Mouse (Mus musculus) telencephalon, adult 2 months (tissue): ENCODE measurements around the gene Zcchc14.

Experiments used
- DNase-seq: peaks from one replicate; pipeline ENCODE4 v3.0.0-alpha.2; 2011; ENCODE audit warnings: low read depth, low spot score

Gene Zcchc14

DNA sequence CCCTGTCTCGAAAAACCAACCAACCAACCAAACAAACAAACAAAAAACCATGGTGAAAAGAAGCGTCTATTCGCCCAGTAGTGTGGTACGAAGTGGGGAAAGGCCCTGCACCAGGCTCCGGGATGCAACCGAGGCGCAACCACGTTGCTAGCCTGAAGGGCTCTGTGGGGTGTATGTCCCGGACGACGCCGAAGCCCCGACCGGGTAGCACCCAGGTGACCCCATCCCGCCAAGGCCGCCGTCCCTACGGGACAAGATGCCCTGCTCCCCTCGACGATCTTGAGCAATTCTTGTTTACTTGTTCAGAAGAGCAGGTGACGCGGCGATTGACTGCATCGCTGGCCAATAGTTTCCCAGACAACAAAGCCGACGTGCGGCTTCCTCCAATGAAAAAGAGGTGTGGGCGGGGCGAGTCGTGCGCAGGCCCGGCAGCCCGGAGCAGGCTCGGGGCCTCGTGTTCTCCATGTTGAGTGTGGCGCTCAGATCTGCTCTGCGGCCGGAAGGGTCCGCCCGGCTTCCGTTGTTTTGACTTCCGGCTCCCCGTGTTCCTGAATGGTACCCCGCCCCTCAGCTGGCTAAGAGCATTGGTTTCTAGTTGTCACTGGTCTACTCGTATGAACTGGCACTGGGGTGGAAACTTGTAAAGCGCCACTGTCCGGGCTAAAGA is 67.4 kb downstream of the Zcchc14 start:
- peak; percentile 99 for DNase-seq

DNA sequence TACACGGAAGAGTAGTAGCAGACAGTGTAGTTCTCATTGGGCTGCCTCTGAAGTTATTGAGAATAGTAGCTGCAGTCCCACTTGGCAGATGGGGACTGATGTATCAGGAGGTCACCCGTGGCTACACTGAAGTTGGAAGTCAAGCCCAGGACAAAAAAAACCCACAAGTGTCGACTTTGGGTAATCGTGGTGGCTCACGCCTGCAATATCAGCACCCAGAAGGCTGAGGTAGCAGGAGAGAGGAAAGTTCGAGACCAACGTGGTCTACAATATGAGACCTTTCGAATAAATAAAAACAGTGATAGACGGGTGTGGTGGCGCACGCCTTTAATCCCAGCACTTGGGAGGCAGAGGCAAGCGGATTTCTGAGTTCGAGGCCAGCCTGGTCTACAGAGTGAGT is 68.0 kb downstream of the Zcchc14 start:
- DNase-seq = no peak

- no peak for DNase-seq
Observed at GRCm38 (mm10) chr8:121583653-121584052, 69.0 kb downstream of the Zcchc14 start.

DNA sequence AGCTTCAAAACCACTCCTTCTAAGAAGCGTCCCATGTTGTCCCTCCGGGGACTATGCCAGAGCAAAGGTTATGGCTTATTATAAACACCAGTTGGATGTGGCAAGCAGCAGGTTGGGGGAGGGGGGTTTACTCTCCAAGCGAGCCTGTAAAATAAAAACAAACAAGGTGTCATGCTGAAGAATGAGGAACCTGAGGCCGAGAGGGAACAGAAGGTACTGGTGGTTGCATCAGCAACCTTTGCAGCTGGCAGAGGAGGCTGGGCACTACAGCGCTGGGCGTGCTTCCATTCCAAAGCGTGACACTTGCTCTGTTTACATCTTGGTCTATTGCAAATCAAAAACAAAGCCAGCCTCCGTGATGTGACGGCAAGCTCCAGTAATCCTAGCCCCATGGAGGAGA is 72.2 kb downstream of the Zcchc14 start:
- no peak for DNase-seq

DNA sequence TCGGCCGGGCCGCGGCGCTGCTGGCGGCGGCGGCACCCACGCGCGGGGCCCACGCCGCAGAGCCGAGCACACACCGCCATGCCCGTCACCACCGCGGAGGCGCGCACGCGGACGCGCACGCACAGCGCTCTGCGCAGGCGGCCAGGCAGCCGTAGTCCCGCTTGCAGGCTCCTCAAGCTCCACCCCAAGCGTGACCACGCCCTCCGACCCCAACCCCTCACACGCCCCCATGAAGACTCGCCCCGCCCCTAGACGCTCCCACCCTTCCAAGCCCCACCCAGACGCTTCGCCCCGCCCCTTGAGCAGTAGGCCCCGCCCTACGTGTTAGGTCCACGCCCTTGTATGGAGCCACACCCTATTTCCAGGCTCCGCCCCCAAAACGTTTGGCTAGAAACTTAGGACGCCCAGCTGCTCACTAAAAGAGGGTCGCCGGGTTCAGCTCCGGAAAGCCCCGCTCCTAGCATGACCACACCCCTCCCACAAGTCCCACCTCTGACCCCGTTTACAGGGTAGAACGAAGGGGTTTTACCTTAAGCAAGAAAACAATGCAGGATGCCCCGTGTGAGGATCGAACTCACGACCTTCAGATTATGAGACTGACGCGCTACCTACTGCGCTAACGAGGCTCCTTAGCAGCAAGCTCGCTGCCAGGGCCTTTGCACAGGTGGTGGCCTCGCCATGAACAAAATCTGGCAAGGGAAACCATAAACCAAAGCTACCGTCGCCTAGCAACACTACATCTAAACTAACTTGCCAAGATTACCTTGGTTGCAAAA is 73.8 kb downstream of the Zcchc14 start, which contains the start of gene Fbxo31:
Gene Fbxo31, minus strand, starts transcription at position 131 of the 776 bp plus-strand sequence.
- peak; percentile 95 for DNase-seq

GRCm38 (mm10) chr8:121577751-121578675 is 74.7 kb downstream of the Zcchc14 start:
- no peak for DNase-seq

- DNase-seq = no peak
Observed at GRCm38 (mm10) chr8:121575661-121576060, 77.0 kb downstream of the Zcchc14 start.

DNA sequence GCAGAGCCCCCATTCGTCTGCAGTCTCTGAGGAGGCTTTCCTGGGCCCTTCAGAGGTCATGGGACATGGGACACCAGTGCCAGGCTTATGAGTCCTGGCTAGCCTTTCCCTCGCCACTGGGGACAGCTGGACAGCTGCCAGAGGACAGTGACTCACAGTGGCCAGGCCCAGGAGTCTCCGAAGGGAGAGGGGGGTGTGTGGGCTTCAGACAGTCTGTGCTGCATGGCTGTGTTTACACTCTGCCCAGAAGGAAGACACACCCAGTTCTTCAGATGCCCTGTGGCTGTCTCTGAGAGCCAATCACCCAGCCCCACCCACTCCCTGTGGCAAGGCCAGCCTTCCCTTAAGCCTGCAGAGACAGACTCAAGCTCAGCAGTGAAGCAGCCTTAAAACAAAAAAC is 79.4 kb downstream of the Zcchc14 start:
- no peak for DNase-seq

DNA sequence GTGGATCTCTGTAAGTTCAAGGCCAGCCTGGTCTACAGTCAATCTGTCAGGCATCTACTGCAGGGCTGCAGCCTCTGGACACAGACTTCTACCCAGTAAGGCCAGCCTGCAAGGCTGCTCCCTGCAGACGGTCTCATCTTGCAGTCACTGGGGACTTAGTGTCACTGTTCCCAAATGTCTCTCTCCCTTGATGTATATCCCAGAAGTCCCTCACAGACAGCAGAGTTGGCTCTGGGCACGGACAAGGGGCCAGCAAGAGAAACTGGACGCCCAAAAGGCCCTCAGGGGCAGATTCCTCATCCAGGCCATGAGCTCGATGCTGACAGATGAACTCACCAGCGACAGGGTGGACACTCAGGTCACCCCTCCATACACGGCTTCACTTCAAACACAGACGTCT is 80.6 kb downstream of the Zcchc14 start:
- no peak for DNase-seq

GRCm38 (mm10) chr8:121570801-121571200 is 81.9 kb downstream of the Zcchc14 start:
- no peak for DNase-seq

DNA sequence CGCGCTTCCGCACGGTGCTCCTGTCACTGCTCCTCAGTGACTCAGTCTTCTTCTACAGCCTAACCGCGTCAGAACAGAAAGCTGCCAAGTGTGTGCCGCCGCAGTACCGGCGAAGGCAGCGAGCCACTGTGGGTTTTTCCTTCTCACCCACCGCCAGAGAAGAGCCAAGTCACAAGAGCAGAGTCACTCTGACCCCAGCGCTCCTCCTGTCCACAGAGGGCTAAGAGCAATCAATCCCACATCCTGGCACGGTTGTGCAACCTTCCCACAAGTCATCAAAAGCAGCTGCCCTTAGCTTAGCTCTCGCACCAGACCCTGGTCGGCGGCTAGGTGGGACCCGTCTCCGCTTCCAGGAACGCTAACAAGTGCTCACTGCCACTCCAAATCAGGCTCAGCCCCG is 82.4 kb downstream of the Zcchc14 start:
- no peak for DNase-seq

- DNase-seq = no peak
Observed at GRCm38 (mm10) chr8:121568321-121568720, 84.4 kb downstream of the Zcchc14 start.

DNA sequence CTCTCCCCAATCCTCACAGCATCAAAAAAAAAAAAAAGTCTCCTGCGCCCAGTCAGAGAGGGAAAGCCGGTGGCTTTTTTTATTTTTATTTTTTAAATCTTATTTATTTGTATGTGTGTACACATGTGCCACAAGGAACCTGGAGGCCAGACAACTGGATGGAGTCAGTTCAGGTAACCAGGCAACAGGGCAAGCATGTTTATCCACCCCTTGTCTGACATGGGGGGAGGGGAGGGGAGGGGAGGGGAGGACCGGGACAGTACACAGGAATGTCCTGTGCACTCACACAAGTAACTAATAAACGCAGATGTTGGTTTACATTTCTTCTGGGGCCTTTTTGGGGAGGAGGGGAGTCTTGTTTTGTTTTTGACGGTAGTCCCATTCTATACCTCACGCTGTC is 89.0 kb downstream of the Zcchc14 start:
- DNase-seq = no peak

DNA sequence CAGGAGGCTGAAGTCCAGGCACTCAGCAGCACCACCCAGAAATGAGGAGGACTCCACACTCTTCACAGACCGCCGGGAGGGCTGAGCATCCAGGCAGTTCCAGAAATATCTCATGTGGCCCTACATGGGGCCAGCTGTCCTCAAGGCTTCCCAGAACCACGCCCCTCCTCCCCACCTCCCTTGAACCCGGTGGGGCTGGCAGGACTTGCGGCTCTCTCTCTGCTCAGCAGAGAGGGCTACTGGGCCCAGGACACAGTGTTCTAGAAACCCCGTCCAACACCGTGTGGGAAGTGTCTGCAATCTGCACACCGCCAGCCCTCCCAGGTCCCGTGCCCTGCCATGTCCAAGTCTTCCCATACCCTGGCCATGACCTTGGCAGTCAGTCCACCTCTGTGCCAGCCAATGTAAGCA is 89.8 kb downstream of the Zcchc14 start:
- DNase-seq = no peak

GRCm38 (mm10) chr8:121561636-121562345 is 90.9 kb downstream of the Zcchc14 start:
- DNase-seq = no peak

DNA sequence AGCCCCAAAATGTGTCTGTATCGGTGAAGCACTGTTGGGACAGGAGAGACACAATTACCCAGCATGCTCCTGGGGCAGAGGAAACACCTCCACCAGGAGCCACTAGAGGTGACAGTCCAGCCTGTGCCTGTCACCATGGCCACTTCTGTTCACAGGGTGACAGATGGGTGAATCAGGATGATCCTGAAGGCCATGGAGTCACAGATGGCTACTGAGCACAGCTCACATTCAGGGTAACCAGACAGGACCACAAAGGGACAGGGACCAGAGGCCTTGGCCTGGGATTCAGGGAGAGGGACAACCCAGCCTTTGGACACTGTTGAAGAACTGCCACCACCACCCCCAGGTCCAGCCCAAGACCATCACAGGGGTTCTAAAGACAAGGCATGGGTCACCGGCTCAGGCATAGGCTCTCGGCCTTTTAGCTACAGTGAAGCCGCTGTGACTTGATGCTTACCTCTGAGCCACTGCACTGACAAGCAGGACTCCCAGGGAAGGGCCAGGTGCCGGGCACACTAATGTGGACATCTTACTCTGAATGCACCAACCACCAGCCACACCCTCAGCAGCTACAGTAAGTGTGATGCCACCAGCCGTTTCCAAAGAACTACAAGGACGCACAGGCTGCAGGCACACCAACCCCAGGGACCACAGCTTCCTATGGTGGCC is 92.1 kb downstream of the Zcchc14 start:
- no peak for DNase-seq

- no peak for DNase-seq
Observed at GRCm38 (mm10) chr8:121559801-121560200, 92.9 kb downstream of the Zcchc14 start.

DNA sequence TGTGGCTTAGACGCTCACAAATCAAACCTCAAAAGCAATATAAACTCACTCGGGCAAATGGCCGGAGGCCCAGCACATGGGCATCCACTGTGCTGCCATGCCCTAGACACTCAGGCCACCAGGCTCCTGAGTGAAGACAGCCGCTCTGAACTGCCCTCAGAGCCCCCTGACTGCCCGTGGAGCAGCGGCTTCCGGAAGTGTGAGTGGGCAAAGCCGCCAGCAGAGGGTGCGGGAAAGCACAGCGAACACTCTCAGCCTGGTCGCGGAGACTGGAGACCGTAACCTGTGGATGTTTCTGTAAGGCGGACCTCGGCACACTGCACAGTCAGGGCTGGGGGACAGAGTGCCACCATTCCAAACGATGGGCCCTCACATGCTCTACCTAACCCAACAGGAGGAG is 94.2 kb downstream of the Zcchc14 start:
- no peak for DNase-seq

DNA sequence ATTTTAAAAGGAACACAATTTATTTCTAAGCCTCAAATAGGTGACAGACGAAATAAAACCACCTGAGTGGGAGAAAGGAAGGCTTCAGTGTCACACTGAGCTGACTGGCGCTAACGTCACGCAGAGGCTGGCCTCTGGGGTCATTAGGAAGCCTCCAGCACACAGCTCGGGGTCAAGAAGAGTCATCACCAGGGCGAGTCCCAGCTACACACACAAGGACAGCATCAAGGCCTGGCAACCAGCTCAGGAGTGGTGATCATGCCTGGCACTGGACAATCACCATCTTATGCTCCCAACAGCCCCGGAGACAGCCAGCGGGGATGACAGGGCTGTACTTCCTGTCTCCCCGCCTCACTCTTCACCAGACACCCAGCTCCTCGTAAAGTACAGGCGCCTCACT is 95.0 kb downstream of the Zcchc14 start:
- no peak for DNase-seq

- DNase-seq = no peak
Observed at GRCm38 (mm10) chr8:121553831-121554475, 98.7 kb downstream of the Zcchc14 start.
